Mouse (Mus musculus) liver, embryonic 12.5 days (tissue): ENCODE measurements around the gene Tnnt2. TPM values are rescaled to one million over a fixed set of nuclear protein-coding genes. Genes with fewer than 3 reads are reported as not detected.
A peak's percentile ranks its signal among the peaks of the same experiment; 100 is the strongest.

Experiments used
- ATAC-seq: fragments of 200-750 bp; cut with Nextera tagmentation; 2 replicates; pipeline ENCODE4 v1.8.0; 2017; ENCODE audit warnings: moderate number of reproducible peaks, mild to moderate bottlenecking, moderate library complexity
- H3K27ac ChIP-seq: fragments of 300-500 bp; sonication (generic); 2 replicates; pipeline ENCODE4 v1.5.1; 2016; ENCODE audit warnings: mild to moderate bottlenecking
- H3K27me3 ChIP-seq: fragments of 300-500 bp; sonication (generic); replicated peaks from 2 replicates; pipeline ENCODE4 v1.6.1; 2016; ENCODE audit warnings: mild to moderate bottlenecking, moderate library complexity
- H3K36me3 ChIP-seq: fragments of 300-500 bp; sonication (generic); 2 replicates; pipeline ENCODE4 v1.6.1; 2016; ENCODE audit warnings: mild to moderate bottlenecking, moderate library complexity
- H3K4me1 ChIP-seq: fragments of 300-500 bp; sonication (generic); 2 replicates; pipeline ENCODE4 v1.6.1; 2016
- H3K4me2 ChIP-seq: fragments of 300-500 bp; sonication (generic); 2 replicates; pipeline ENCODE4 v1.6.1; 2016; ENCODE audit warnings: mild to moderate bottlenecking, moderate library complexity
- H3K4me3 ChIP-seq: fragments of 300-500 bp; sonication (generic); 2 replicates; pipeline ENCODE4 v1.5.1; 2016; ENCODE audit warnings: mild to moderate bottlenecking, moderate library complexity
- H3K9ac ChIP-seq: fragments of 300-500 bp; sonication (generic); 2 replicates; pipeline ENCODE4 v1.6.1; 2016; ENCODE audit warnings: mild to moderate bottlenecking, moderate library complexity
- H3K9me3 ChIP-seq: fragments of 300-500 bp; sonication (generic); replicated peaks from 2 replicates; pipeline ENCODE4 v1.6.1; 2016; ENCODE audit warnings: mild to moderate bottlenecking, moderate library complexity
- WGBS: fragments of 180-500 bp; shearing (Covaris S2); methylation state at CpG from one replicate; pipeline ENCODE4 v1.1.7; 2016; ENCODE audit not compliant: insufficient replicate concordance; 5-methylcytosine and 5-hydroxymethylcytosine counted together
- polyA plus RNA-seq: library from polyadenylated mRNA; unstranded; fragments of >200 nt; fragmentation: Nextera tagmentation; extraction: Ambion mirVana; gene quantifications from 2 replicates; pipeline ENCODE4 v1.2.1, GENCODE M21; 2016

Gene Tnnt2
- polyA plus RNA-seq, 1 experiment from 2014 or later = 1.5 TPM

DNA sequence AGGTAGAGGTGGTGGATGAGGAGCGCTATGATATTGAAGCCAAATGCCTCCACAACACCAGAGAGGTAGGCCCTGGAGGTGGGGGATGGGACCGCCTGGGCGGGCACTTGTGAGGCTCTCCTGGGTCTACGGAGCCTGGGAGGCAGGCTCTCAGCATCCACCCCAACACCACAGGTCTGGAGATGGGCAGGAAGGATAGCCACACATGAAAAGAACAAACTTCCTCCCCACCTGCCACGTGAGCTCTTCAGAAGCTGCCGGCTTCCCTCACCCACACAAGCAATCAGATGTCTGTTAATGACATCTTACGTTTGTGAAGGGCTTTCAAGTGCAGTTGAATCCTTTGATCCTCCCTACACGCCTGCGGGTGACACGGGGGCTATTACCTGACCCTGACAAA, 28.6 kb upstream of the Tnnt2 start:
- Histone ChIP-seq H3K27me3 (peaks cover 19% of the 10 kb centered on the region; the same call in 1 of the 2 replicates), H3K27ac (no peak overlapping the region), H3K4me3 (no peak overlapping the region), H3K9ac (no peak overlapping the region), H3K9me3 (no peaks in the 10 kb centered on the region), H3K4me2 (no peak overlapping the region), H3K36me3 (no peaks in the 10 kb centered on the region), H3K4me1 (no peaks in the 10 kb centered on the region)
- ATAC-seq = no peak
- 60% methylated on average over 10 of the region's 10 CpGs for WGBS

DNA sequence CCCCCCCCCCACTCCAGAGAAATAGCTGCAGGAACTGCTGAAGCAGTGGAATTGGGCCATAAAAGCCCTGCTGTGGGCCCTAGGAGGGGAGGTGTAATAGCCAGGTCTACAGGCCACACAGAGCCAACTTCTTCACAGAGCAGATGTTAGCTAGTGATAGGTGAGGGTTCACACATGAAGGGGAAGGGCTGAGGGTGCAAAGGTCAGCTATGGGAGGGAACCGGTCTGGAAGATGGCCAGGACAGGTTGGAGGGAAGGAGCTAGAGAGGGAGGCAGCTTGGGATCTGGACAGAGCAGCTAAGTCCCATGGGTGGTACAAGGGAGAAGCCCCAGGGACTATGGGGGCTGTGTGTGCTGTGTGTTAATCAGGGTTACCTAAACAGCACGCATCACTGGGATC, 26.0 kb upstream of the Tnnt2 start:
- H3K4me1 ChIP-seq = 0 out of 2 replicates have a peak, but pooled peaks cover 5% of the 10 kb centered on the region
- no peak overlapping the region for H3K9ac ChIP-seq
- H3K36me3 ChIP-seq = no peaks in the 10 kb centered on the region
- no peak overlapping the region for H3K4me3 ChIP-seq
- H3K27ac ChIP-seq = no peak overlapping the region
- whole genome bisulfite sequencing = 36% methylated on average over 2 of the region's 2 CpGs
- H3K4me2 ChIP-seq = no peak overlapping the region
- H3K27me3 ChIP-seq = peaks cover 33% of the 10 kb centered on the region
- no peaks in the 10 kb centered on the region for H3K9me3 ChIP-seq
- no peak for ATAC-seq

DNA sequence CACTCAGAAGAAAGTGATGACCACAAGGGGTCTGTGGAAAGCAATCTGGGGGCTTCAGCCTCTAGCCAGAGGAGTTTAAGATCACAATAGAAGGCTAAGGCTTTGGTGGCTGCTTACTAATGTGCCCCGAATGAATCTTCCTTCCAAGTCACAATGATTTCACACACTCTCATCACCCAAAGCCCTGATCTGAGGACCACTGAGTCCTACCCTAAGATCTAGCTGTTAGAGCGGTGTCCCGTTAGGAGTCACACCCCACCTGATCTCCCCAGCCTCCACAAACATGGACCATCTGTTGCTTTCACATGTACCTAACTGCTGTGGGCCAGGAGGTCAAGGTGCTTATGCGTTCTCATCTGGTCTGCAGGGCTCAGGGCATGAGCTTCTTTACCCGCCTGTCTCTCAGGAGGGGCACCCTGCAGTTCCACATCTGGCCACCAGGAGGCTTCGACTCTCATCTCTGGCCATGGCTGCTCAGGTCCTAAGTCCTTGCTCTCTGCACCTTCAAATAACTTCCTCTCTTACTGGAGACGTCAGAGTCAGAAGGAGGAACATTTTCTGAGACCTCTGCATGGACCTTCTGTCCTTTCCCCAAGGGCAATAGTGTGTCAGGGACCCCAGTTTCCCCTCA, 25.0 kb upstream of the Tnnt2 start:
- H3K27me3 ChIP-seq = peaks cover 42% of the 10 kb centered on the region
- no peaks in the 10 kb centered on the region for H3K9me3 ChIP-seq
- H3K4me3 ChIP-seq = no peak overlapping the region
- no peak overlapping the region for H3K9ac ChIP-seq
- no peaks in the 10 kb centered on the region for H3K36me3 ChIP-seq
- H3K4me1 ChIP-seq = 0 out of 2 replicates have a peak, but pooled peaks cover 5% of the 10 kb centered on the region
- 29% methylated on average over 7 of the region's 7 CpGs for WGBS
- no peak for ATAC-seq
- no peak overlapping the region for H3K4me2 ChIP-seq
- no peak overlapping the region for H3K27ac ChIP-seq

DNA sequence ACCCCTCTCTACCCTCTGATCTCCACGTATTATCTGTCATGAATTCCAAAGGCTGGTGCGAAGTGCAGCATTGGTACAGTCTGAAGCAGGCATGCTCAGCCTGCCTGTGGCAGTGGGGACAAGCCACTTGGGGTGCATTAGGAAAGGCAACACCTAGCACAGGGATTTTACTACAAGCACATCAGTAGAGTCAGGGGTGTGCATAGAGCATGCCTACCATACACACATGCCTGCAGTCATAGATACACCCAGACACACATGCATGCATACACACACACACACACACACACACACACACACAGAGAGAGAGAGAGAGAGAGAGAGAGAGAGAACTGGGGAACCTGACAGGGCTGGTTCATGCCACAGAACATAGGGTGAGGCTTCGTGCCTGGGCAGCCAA, 23.9 kb upstream of the Tnnt2 start:
- H3K36me3 ChIP-seq = no peaks in the 10 kb centered on the region
- H3K4me3 ChIP-seq = no peak overlapping the region
- no peak for ATAC-seq
- H3K9ac ChIP-seq = no peak overlapping the region
- H3K27me3 ChIP-seq = peaks cover 53% of the 10 kb centered on the region
- no peaks in the 10 kb centered on the region for H3K9me3 ChIP-seq
- 0 out of 2 replicates have a peak, but pooled peaks cover 5% of the 10 kb centered on the region for H3K4me1 ChIP-seq
- H3K27ac ChIP-seq = no peak overlapping the region
- H3K4me2 ChIP-seq = no peak overlapping the region
- WGBS = 65% methylated on average over 3 of the region's 3 CpGs

DNA sequence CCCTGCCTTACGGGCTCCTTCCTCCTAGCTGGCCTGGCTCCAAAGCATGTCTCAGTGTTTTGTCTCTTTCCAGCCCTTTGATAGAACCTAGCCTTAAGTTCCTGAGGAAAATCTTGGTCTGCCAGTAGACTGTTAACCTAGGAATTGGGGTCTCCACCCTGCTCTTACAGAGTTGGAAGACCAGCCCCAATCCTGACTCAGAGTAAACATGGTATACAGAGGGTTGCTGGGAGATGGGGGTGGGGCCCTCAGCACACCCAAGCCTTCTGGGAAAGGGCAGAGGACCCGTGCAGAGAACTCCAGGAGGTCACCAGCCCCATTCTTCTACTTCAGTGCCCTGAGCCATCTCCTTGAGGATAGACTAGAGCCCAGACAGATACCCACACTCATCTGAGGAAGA, 23.5 kb upstream of the Tnnt2 start:
- peaks cover 57% of the 10 kb centered on the region for H3K27me3 ChIP-seq
- no peaks in the 10 kb centered on the region for H3K36me3 ChIP-seq
- no peak overlapping the region for H3K27ac ChIP-seq
- H3K4me1 ChIP-seq = peaks cover 6% of the 10 kb centered on the region; the same call in 1 of the 2 replicates
- no peak for ATAC-seq
- no peak overlapping the region for H3K4me3 ChIP-seq
- H3K9ac ChIP-seq = no peak overlapping the region
- H3K4me2 ChIP-seq = no peak overlapping the region
- H3K9me3 ChIP-seq = no peaks in the 10 kb centered on the region
- WGBS = 44% methylated on average over 2 of the region's 2 CpGs

DNA sequence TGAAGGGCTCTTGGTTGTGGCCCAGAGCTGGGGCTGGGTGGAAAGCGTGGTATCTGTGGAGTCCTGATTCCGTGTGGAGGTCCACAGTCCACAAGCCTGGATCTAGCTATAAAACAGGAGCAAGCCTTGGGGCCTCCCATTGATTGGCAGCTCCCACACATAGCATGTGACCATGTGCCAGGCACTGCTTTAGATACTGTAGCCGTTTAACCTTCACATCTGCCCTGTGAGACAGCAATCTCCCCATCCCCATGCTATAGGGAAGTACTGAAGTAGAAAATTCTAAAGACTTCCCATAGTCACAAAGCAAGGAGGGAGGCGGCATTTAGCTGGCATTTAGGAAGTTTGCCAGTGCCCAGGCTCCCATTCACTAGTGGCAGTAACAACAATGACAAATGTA, 23.1 kb upstream of the Tnnt2 start:
- H3K27me3 ChIP-seq = peaks cover 62% of the 10 kb centered on the region
- H3K36me3 ChIP-seq = no peaks in the 10 kb centered on the region
- ATAC-seq = no peak
- no peaks in the 10 kb centered on the region for H3K9me3 ChIP-seq
- H3K27ac ChIP-seq = no peak overlapping the region
- H3K4me3 ChIP-seq = no peak overlapping the region
- no peak overlapping the region for H3K9ac ChIP-seq
- peaks cover 11% of the 10 kb centered on the region; the same call in 1 of the 2 replicates for H3K4me1 ChIP-seq
- WGBS = 52% methylated on average over 4 of the region's 4 CpGs
- H3K4me2 ChIP-seq = no peak overlapping the region

DNA sequence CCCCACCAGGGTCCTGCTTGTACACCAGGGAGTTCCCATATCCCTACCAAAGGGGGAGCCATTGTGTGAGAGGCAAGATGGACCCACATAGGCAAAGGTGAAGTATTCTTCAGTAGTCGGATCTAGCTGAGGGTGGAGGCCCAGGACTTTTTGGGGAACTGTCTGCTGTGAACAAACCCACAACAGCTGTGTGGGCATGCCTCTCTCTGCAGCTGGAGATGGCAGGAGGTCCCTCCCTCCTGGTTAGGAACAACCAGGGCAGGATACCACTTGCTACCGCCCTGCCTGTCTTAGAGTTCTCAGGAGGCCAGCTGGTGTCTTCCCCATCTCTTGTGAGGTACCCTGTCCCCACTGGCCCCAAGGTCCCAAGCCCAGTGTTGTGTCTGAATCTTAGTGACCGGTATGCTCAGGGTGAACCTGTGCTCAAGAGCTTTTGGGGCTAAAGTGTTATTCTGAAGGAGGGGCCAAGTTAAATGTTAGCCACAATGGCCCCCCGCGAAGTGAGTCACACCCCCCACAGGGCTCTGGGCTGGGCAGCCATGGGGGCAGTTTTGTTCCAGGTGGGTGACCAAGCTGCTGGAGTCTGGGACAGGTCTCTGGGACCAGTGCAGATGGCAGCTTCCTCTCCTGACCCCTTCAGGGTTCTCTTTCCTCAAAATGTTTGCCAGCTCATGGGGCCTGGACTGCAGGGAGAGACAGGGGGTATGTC, 22.3 kb upstream of the Tnnt2 start:
- Histone ChIP-seq H3K27me3 (peaks cover 69% of the 10 kb centered on the region), H3K27ac (no peak overlapping the region), H3K9me3 (no peaks in the 10 kb centered on the region), H3K4me3 (no peak overlapping the region), H3K4me1 (peaks cover 18% of the 10 kb centered on the region; the same call in 1 of the 2 replicates), H3K36me3 (no peaks in the 10 kb centered on the region), H3K4me2 (no peak overlapping the region), H3K9ac (no peak overlapping the region)
- ATAC-seq = no peak
- 60% methylated on average over 5 of the region's 5 CpGs for WGBS

DNA sequence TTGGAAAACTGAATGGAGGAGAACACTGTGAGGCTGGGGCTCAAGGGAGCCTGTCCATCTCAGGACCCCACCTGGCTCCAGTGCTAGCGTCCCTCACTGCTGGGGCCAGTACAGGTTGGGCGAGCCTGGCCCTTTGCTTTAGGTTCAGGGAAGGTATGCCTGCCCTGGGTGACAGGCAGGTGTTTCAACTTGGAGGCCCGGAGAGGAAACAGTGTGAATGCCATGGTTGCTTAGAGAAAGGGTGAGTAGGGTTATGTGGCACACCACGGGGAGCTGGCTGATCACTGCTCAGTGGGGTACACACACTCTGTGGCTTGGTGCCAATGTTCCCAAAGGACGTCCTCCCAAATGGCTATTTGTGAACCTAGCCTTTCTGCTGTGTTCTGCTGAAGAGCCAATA, 21.6 kb upstream of the Tnnt2 start:
- no peak overlapping the region for H3K4me3 ChIP-seq
- H3K27ac ChIP-seq = no peak overlapping the region
- peaks cover 21% of the 10 kb centered on the region; the same call in 1 of the 2 replicates for H3K4me1 ChIP-seq
- H3K27me3 ChIP-seq = peaks cover 72% of the 10 kb centered on the region
- ATAC-seq = no peak
- H3K9ac ChIP-seq = no peak overlapping the region
- no peaks in the 10 kb centered on the region for H3K9me3 ChIP-seq
- WGBS = 64% methylated on average over 5 of the region's 5 CpGs
- no peak overlapping the region for H3K4me2 ChIP-seq
- H3K36me3 ChIP-seq = no peaks in the 10 kb centered on the region

DNA sequence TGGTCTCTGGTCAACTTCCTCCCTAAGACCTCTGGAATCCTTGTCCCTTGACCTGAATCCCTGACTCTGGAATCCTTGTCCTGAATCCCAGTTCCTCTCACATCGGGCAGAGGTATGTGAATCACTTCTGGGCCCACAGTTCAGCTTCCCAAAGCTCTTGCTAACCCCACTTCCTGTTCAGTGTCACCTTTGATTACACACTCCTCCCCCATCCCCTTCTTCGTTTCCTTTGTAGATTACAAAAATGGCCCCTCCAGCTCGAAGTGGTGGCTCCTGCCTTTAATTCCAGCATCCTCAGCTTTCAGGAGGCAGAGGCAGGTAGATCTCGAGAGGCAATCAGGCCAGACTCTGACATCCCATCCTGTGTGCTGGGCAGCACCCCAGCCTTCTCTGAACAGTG, 18.6 kb upstream of the Tnnt2 start:
- Histone ChIP-seq H3K4me1 (peaks cover 21% of the 10 kb centered on the region; the same call in 1 of the 2 replicates), H3K4me2 (no peak overlapping the region), H3K36me3 (no peaks in the 10 kb centered on the region), H3K9me3 (no peaks in the 10 kb centered on the region), H3K27ac (no peak overlapping the region), H3K27me3 (peaks cover 94% of the 10 kb centered on the region), H3K9ac (no peak overlapping the region), H3K4me3 (no peak overlapping the region)
- 22% methylated on average over 4 of the region's 4 CpGs for WGBS
- no peak for ATAC-seq

DNA sequence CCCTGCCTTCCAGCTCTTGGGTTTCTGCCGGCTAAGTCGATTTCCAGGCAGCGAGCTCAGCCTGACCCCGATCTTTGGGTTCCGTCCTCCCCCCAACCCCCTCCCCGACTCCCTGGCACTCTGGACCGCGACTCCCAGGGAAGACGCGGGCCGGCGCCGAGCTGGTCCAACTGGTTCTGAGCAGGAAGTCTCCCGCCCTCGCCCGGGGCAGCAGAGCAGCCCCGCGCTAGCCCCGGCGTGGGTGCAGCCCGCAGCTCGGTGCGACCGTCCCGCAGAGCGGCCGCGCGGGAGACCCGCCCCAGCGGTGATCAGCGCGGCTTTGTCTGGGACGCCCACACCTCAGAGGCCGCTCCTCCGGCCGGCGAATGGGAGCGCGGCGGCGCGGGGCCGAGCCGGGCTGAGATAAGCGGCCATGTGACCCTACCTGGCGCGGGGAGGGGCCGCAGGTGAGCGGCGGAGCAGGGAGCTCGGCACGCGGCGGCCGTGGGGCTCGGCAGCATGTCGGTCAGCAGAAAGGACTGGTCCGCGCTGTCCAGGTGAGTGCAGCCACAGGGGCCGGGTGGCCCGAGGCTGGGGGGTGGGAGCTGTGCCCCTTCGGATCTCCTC, 17.6 kb upstream of the Tnnt2 start, which contains the start of gene Lad1:
Lad1 (plus strand) TSS at position 118 of the 606 bp plus-strand sequence.
- no peak for ATAC-seq
- no peaks in the 10 kb centered on the region for H3K9me3 ChIP-seq
- H3K27me3 ChIP-seq = peaks cover 99% of the 10 kb centered on the region
- peak within 1 kb of the TSS; percentile 27; the same call in 1 of the 2 replicates for H3K9ac ChIP-seq
- H3K4me3 ChIP-seq = peak within 1 kb of the TSS; percentile 48
- H3K36me3 ChIP-seq = no peaks in the 10 kb centered on the region
- no peak within 1 kb of the TSS for H3K27ac ChIP-seq
- H3K4me1 ChIP-seq = peaks cover 16% of the 10 kb centered on the region; the same call in 1 of the 2 replicates
- H3K4me2 ChIP-seq = peak within 1 kb of the TSS; percentile 72
- 1% methylated on average over 63 of the region's 63 CpGs for WGBS

DNA sequence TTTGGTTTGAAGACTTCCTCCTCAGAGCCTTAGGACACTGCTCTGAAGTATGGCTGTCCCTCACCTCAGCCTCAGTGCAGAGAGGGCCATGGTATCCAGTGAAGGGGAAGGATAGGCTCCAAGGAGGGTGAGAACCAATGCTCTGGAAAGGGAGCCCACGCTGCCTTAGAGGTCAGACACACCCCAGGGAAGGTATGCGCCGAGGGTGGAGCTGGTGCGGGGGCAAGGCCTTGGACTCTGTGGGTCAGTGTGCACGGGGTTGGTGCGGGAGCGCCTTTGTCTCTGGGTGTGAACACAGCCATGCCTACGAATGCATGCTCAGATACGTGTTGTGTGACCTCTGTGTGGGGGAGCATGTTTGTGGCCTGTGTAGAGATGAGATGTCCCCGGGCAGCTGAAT, 16.1 kb upstream of the Tnnt2 start:
- no peak for ATAC-seq
- Histone ChIP-seq H3K4me1 (peaks cover 16% of the 10 kb centered on the region; the same call in 1 of the 2 replicates), H3K4me2 (no peak overlapping the region), H3K27me3 (peaks cover 95% of the 10 kb centered on the region), H3K9ac (no peak overlapping the region), H3K36me3 (no peaks in the 10 kb centered on the region), H3K4me3 (no peak overlapping the region), H3K27ac (no peak overlapping the region), H3K9me3 (no peaks in the 10 kb centered on the region)
- 70% methylated on average over 10 of the region's 10 CpGs for WGBS

DNA sequence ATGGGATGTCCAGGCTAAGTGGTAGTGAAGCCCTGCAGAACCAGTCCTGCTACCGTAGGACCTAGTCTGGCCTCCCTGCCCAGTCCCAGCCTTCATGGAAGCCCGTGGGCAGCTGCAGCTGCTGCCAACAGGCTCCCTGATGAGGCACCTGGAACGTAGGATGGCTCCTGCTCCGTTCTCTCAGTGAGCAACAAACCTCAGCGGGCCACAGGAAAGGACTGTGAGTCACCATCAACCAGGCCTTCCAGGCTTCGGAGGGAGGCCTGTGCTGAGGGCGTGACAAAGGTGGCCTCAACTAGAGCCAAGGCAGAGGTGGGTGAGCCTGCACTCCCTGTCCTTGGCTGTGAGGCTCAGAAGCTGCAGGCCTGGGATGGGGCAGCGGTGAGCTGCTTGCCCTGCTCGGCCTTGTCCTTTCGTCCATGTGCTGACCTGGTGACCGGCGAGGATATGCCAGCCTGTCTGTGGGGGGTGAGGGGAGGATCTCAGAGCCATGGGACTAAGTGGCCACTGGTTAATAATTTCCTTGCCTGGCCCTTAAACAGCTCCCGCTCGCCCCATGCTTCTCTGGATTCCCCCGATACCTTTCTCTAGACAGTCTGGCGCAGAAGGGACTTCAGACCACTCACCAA, 15.3 kb upstream of the Tnnt2 start:
- no peak overlapping the region for H3K27ac ChIP-seq
- H3K4me3 ChIP-seq = no peak overlapping the region
- no peak overlapping the region for H3K9ac ChIP-seq
- H3K36me3 ChIP-seq = no peaks in the 10 kb centered on the region
- H3K27me3 ChIP-seq = peaks cover 91% of the 10 kb centered on the region
- 60% methylated on average over 16 of the region's 16 CpGs for WGBS
- ATAC-seq = no peak
- H3K4me2 ChIP-seq = no peak overlapping the region
- no peaks in the 10 kb centered on the region for H3K9me3 ChIP-seq
- H3K4me1 ChIP-seq = peaks cover 16% of the 10 kb centered on the region; the same call in 1 of the 2 replicates
